Mouse (Mus musculus) lung, embryonic 15.5 days (tissue): ENCODE measurements around the gene Itpr2. TPM values are rescaled to one million over a fixed set of nuclear protein-coding genes. Genes with fewer than 3 reads are reported as not detected.

Source experiments
- ATAC-seq: fragments of 200-750 bp; cut with Nextera tagmentation; 2 replicates; pipeline ENCODE4 v1.8.0; 2017; ENCODE audit warnings: moderate number of reproducible peaks, borderline replicate concordance; ENCODE audit not compliant: low FRiP score, low TSS enrichment; ENCODE audit errors: extremely low read depth
- H3K27ac ChIP-seq: fragments of 300-500 bp; sonication (generic); 2 replicates; pipeline ENCODE4 v1.5.1; 2015; ENCODE audit warnings: moderate library complexity, mild to moderate bottlenecking, inconsistent platforms
- H3K27me3 ChIP-seq: fragments of 300-500 bp; sonication (generic); 2 replicates; pipeline ENCODE4 v1.6.1; 2015; ENCODE audit warnings: inconsistent platforms
- H3K36me3 ChIP-seq: fragments of 300-500 bp; sonication (generic); 2 replicates; pipeline ENCODE4 v1.6.1; 2015; ENCODE audit warnings: inconsistent platforms
- H3K4me1 ChIP-seq: fragments of 300-500 bp; sonication (generic); 2 replicates; pipeline ENCODE4 v1.6.1; 2015; ENCODE audit warnings: inconsistent platforms
- H3K4me2 ChIP-seq: fragments of 300-500 bp; sonication (generic); 2 replicates; pipeline ENCODE4 v1.6.1; 2015; ENCODE audit warnings: inconsistent platforms, mild to moderate bottlenecking, moderate library complexity
- H3K4me3 ChIP-seq: fragments of 300-500 bp; sonication (generic); 2 replicates; pipeline ENCODE4 v1.5.1; 2015; ENCODE audit warnings: mild to moderate bottlenecking, inconsistent platforms
- H3K9ac ChIP-seq: fragments of 300-500 bp; sonication (generic); 2 replicates; pipeline ENCODE4 v1.6.1; 2015; ENCODE audit warnings: inconsistent platforms
- H3K9me3 ChIP-seq: fragments of 300-500 bp; sonication (generic); 2 replicates; pipeline ENCODE4 v1.6.1; 2016; ENCODE audit warnings: inconsistent platforms
- WGBS: fragments of 180-500 bp; shearing (Covaris S2); methylation state at CpG from one replicate; pipeline ENCODE4 v1.1.7; 2015; 5-methylcytosine and 5-hydroxymethylcytosine counted together
- polyA plus RNA-seq: library from polyadenylated mRNA; unstranded; fragments of >200 nt; fragmentation: Nextera tagmentation; extraction: Ambion mirVana; gene quantifications from 2 replicates; pipeline ENCODE4 v1.2.1, GENCODE M21; 2015

Itpr2 gene
- polyA plus RNA-seq, 1 experiment from 2014 or later, result 18.8 TPM

GRCm38 (mm10) chr6:146072842-146073241, 429.2 kb downstream of the Itpr2 start:
- H3K27me3 ChIP-seq, result no peaks in the 10 kb centered on the region
- ATAC-seq, result no peak
- H3K9ac ChIP-seq, result no peak overlapping the region
- H3K4me2 ChIP-seq, result no peak overlapping the region
- 28% methylated on average over 1 of the region's 1 CpGs for WGBS
- no peak overlapping the region for H3K27ac ChIP-seq
- no peaks in the 10 kb centered on the region for H3K36me3 ChIP-seq
- H3K4me3 ChIP-seq, result no peak overlapping the region
- H3K9me3 ChIP-seq, result no peaks in the 10 kb centered on the region
- H3K4me1 ChIP-seq, result no peaks in the 10 kb centered on the region

- Histone ChIP-seq H3K4me2 (no peak overlapping the region), H3K4me1 (no peaks in the 10 kb centered on the region), H3K9me3 (no peaks in the 10 kb centered on the region), H3K27ac (no peak overlapping the region), H3K9ac (no peak overlapping the region), H3K36me3 (no peaks in the 10 kb centered on the region), H3K27me3 (no peaks in the 10 kb centered on the region), H3K4me3 (no peak overlapping the region)
- ATAC-seq, result no peak
- 72% methylated on average over 1 of the region's 1 CpGs for WGBS
Measured at GRCm38 (mm10) chr6:146071883-146072282, 430.1 kb downstream of the Itpr2 start.

Other genes with a start within 250 kb of the Itpr2 start
- gene Fgfr1op2, start 75.0 kb upstream of the Itpr2 start, polyA plus RNA-seq, result 98.1 and 101 TPM in 2 replicates
- gene Ints13, start 75.6 kb upstream of the Itpr2 start, polyA plus RNA-seq, result 66.1 and 77.9 TPM in 2 replicates
- gene Med21, start 140.3 kb upstream of the Itpr2 start, polyA plus RNA-seq, result 156 and 157 TPM in 2 replicates
- gene Tm7sf3, start 140.6 kb upstream of the Itpr2 start, polyA plus RNA-seq, result 28.2 and 29.9 TPM in 2 replicates
- gene Stk38l, start 222.8 kb upstream of the Itpr2 start, polyA plus RNA-seq, result 14.8 and 15.5 TPM in 2 replicates